ENCODE assay signal across 8 mouse cellular contexts in genomic region chr9:35117384-35118295, GRCm38 (mm10). TPM values are rescaled to one million over a fixed set of nuclear protein-coding genes. Genes with fewer than 3 reads are reported as not detected.
A peak's percentile ranks its signal among the peaks of the same experiment; 100 is the strongest.
DNase-seq lines count a peak whose midpoint lies in the region; ATAC-seq and TF ChIP-seq lines count a peak whose summit lies in the region.

No protein-coding gene starts in this region.

- TF ChIP-seq POLR2A in MEL (IDR thresholded peaks at IDR 0.05; ENCODE audit: control insufficient read depth in 1 of 2, insufficient read depth in 1 of 2, low read depth in 1 of 2, low read length in 2 of 2, poor library complexity in 1 of 2): peak in 1 of 2 experiments; percentile 77; a peak in 2 of 4 replicates

- 0 out of 2 replicates have a peak, but pooled peaks have one; percentile 15 for ATAC-seq in embryonic facial prominence, embryonic 11.5 days (replicated peaks; ENCODE audit: insufficient number of reproducible peaks, low FRiP score, low TSS enrichment, low read depth)
- no peak for ATAC-seq in heart, embryonic 14.5 days (ENCODE audit: insufficient number of reproducible peaks, insufficient read depth, low FRiP score, low read depth)
- peak; percentile 5; the same call in 1 of the 2 replicates for ATAC-seq in kidney, embryonic 16.5 days (ENCODE audit: low FRiP score, low TSS enrichment)

- peak overlapping the region; percentile 82 for H3K4me2 ChIP-seq in embryonic facial prominence, embryonic 11.5 days (ENCODE audit: low read depth, low read length)
- peak overlapping the region; percentile 91 for H3K4me2 ChIP-seq in heart, embryonic 14.5 days (ENCODE audit: low read length)
- peak overlapping the region; percentile 88 for H3K4me2 ChIP-seq in kidney, embryonic 16.5 days (replicated peaks; ENCODE audit: low read depth, low read length)

- peak overlapping the region; percentile 78 for H3K9ac ChIP-seq in MEL (ENCODE audit: control insufficient read depth, low read depth, low read length, poor library complexity, severe bottlenecking)
- H3K9ac ChIP-seq in embryonic facial prominence, embryonic 11.5 days (replicated peaks; ENCODE audit: low read length): peak overlapping the region; percentile 83
- peak overlapping the region; percentile 90 for H3K9ac ChIP-seq in heart, embryonic 14.5 days (ENCODE audit: low read length)
- peak overlapping the region; percentile 85 for H3K9ac ChIP-seq in kidney, embryonic 16.5 days (replicated peaks; ENCODE audit: low read length)

- no peaks in the 10 kb centered on the region for H3K9me3 ChIP-seq in MEL (replicated peaks; ENCODE audit: insufficient read depth, low read length)
- H3K9me3 ChIP-seq in embryonic facial prominence, embryonic 11.5 days (replicated peaks; ENCODE audit: control insufficient read depth, low read length): no peaks in the 10 kb centered on the region
- H3K9me3 ChIP-seq in heart, embryonic 14.5 days (ENCODE audit: control insufficient read depth, low read length): no peaks in the 10 kb centered on the region
- H3K9me3 ChIP-seq in kidney, embryonic 16.5 days (ENCODE audit: low read length): no peaks in the 10 kb centered on the region

- peak; percentile 42 to 78; a peak in 3 of 4 replicates for TF ChIP-seq EP300 in MEL (IDR thresholded peaks at IDR 0.05; ENCODE audit: low read depth in 1 of 2, low read length in 2 of 2)

- H3K27me3 ChIP-seq in MEL (ENCODE audit: control insufficient read depth in 1 of 2, insufficient read depth in 2 of 2, low read length in 2 of 2): no peaks in the 10 kb centered on the region
- no peaks in the 10 kb centered on the region for H3K27me3 ChIP-seq in embryonic facial prominence, embryonic 11.5 days (ENCODE audit: control insufficient read depth, insufficient read depth, low read length)
- H3K27me3 ChIP-seq in heart, embryonic 14.5 days (ENCODE audit: control insufficient read depth, insufficient read depth, low read length): no peaks in the 10 kb centered on the region
- no peaks in the 10 kb centered on the region for H3K27me3 ChIP-seq in kidney, embryonic 16.5 days (ENCODE audit: insufficient read depth, low read length)

- peaks cover 11 to 43% of the 10 kb centered on the region in 2 experiments for H3K4me1 ChIP-seq in MEL (ENCODE audit: control insufficient read depth in 1 of 2, insufficient read depth in 2 of 2, low read length in 2 of 2)
- 0 out of 2 replicates have a peak, but pooled peaks cover 2% of the 10 kb centered on the region for H3K4me1 ChIP-seq in embryonic facial prominence, embryonic 11.5 days (ENCODE audit: control insufficient read depth, insufficient read depth, low read length)
- peaks cover 7 to 17% of the 10 kb centered on the region in 2 experiments for H3K4me1 ChIP-seq in heart, embryonic 14.5 days (ENCODE audit: control insufficient read depth in 2 of 2, insufficient read depth in 2 of 2, low read length in 2 of 2)
- H3K4me1 ChIP-seq in kidney, embryonic 16.5 days (ENCODE audit: insufficient read depth, low read length): peaks cover 17% of the 10 kb centered on the region

- peak overlapping the region; percentile 50 to 57 for H3K4me3 ChIP-seq in MEL (ENCODE audit: control insufficient read depth in 1 of 2, insufficient read depth in 1 of 2, low read depth in 2 of 2, low read length in 2 of 2)
- peak overlapping the region; percentile 66 for H3K4me3 ChIP-seq in embryonic facial prominence, embryonic 11.5 days (ENCODE audit: low read depth, low read length)
- H3K4me3 ChIP-seq in heart, embryonic 14.5 days (ENCODE audit: control insufficient read depth in 1 of 2, insufficient read depth in 1 of 2, low read depth in 1 of 2, low read length in 2 of 2): peak overlapping the region; percentile 66 to 83
- H3K4me3 ChIP-seq in kidney, embryonic 16.5 days (ENCODE audit: low read length): peak overlapping the region; percentile 75

- TF ChIP-seq CTCF in MEL (IDR thresholded peaks at IDR 0.05 in 2 of 3, conservative IDR thresholded peaks at IDR 0.05 in 1 of 3; ENCODE audit: control insufficient read depth in 1 of 3, insufficient read depth in 1 of 3, low read depth in 2 of 3, low read length in 3 of 3, poor library complexity in 1 of 3, severe bottlenecking in 1 of 3): no peak

- H3K36me3 ChIP-seq in MEL (ENCODE audit: control insufficient read depth in 1 of 2, insufficient read depth in 2 of 2, low read length in 2 of 2): peaks cover 0 to 51% of the 10 kb centered on the region in 2 experiments; a peak in 2 of 4 replicates
- no peaks in the 10 kb centered on the region; the same call in 1 of the 2 replicates for H3K36me3 ChIP-seq in embryonic facial prominence, embryonic 11.5 days (replicated peaks; ENCODE audit: control insufficient read depth, insufficient read depth, low read depth, low read length)
- H3K36me3 ChIP-seq in heart, embryonic 14.5 days (ENCODE audit: control insufficient read depth, insufficient read depth, low read length): 0 out of 2 replicates have a peak, but pooled peaks cover 3% of the 10 kb centered on the region
- H3K36me3 ChIP-seq in kidney, embryonic 16.5 days (ENCODE audit: insufficient read depth, low read length): peaks cover 4% of the 10 kb centered on the region; the same call in 1 of the 2 replicates

- H3K79me2 ChIP-seq in MEL (ENCODE audit: control insufficient read depth, insufficient read depth, low read length, poor library complexity): peaks cover 64% of the 10 kb centered on the region

- no peak for TF ChIP-seq RAD21 in MEL (IDR thresholded peaks at IDR 0.05; ENCODE audit: low read depth, low read length)

- peak overlapping the region; percentile 97 for H3K27ac ChIP-seq in MEL (ENCODE audit: control insufficient read depth, low read depth, low read length)
- H3K27ac ChIP-seq in embryonic facial prominence, embryonic 11.5 days (replicated peaks; ENCODE audit: low read depth, low read length): peak overlapping the region; percentile 72
- H3K27ac ChIP-seq in heart, embryonic 14.5 days (replicated peaks in 1 of 2; ENCODE audit: control insufficient read depth in 1 of 2, insufficient read depth in 1 of 2, low read depth in 2 of 2, low read length in 2 of 2): peak overlapping the region; percentile 67 to 91
- H3K27ac ChIP-seq in kidney, embryonic 16.5 days (ENCODE audit: low read length): peak overlapping the region; percentile 84

- DNase-seq in 3134 (ENCODE audit: extremely low read depth, insufficient read length, low spot score): peak; percentile 70
- peak; percentile 94 for DNase-seq in MEL (ENCODE audit: low read depth, low spot score)
- peak; percentile 39 for DNase-seq in embryonic facial prominence, embryonic 11.5 days (ENCODE audit: low spot score)
- DNase-seq in lung, postnatal 36 days: peak; percentile 80
- DNase-seq in spleen, postnatal 10 days (ENCODE audit: low spot score in 2 of 2): peak; percentile 62 to 66
- no peak for DNase-seq in frontal cortex, postnatal 10 days (ENCODE audit: low spot score in 2 of 2)

- WGBS in embryonic facial prominence, embryonic 11.5 days: 22% methylated on average over 15 of the region's 15 CpGs
- WGBS in heart, embryonic 14.5 days: 24% methylated on average over 15 of the region's 15 CpGs
- WGBS in kidney, embryonic 16.5 days: 23% methylated on average over 15 of the region's 15 CpGs

TF ChIP-seq in MEL, 35 proteins besides CTCF, POLR2A, EP300 and RAD21:
- TF ChIP-seq MAZ (IDR thresholded peaks at IDR 0.05; ENCODE audit: low read depth, low read length) (no peak), USF1 (IDR thresholded peaks at IDR 0.05; ENCODE audit: low read depth, low read length) (peak; percentile 78), MYB (IDR thresholded peaks at IDR 0.05; ENCODE audit: low read depth, low read length) (peak; percentile 72), SIN3A (IDR thresholded peaks at IDR 0.05; ENCODE audit: low read length) (peak; percentile 86), TBP (IDR thresholded peaks at IDR 0.05; ENCODE audit: low read depth, low read length) (peak; percentile 94), MXI1 (IDR thresholded peaks at IDR 0.05; ENCODE audit: low read depth, low read length) (peak; percentile 47), ETS1 (IDR thresholded peaks at IDR 0.05; ENCODE audit: low read depth, low read length) (peak; percentile 60; the same call in 1 of the 2 replicates), TAL1 (IDR thresholded peaks at IDR 0.05; ENCODE audit: low read length) (no peak; the same call in 1 of the 2 replicates), ZMIZ1 (IDR thresholded peaks at IDR 0.05; ENCODE audit: low read depth, low read length) (0 out of 2 replicates have a peak, but pooled peaks have one; percentile 62), HCFC1 (IDR thresholded peaks at IDR 0.05; ENCODE audit: low read depth, low read length) (peak; percentile 59; the same call in 1 of the 2 replicates), SMC3 (IDR thresholded peaks at IDR 0.05; ENCODE audit: low read depth, low read length) (no peak), CHD1 (IDR thresholded peaks at IDR 0.05; ENCODE audit: low read depth, low read length) (no peak; the same call in none of the 2 replicates), TCF12 (IDR thresholded peaks at IDR 0.05; ENCODE audit: low read depth, low read length) (peak; percentile 44; the same call in 1 of the 2 replicates), NELFE (IDR thresholded peaks at IDR 0.05; ENCODE audit: low read depth, low read length) (peak; percentile 66), GATA1 (IDR thresholded peaks at IDR 0.05; ENCODE audit: low read depth, low read length) (peak; percentile 57), MYC (IDR thresholded peaks at IDR 0.05; ENCODE audit: low read depth, low read length) (peak; percentile 36; the same call in 1 of the 2 replicates), UBTF (IDR thresholded peaks at IDR 0.05; ENCODE audit: borderline replicate concordance, insufficient read depth, low read depth, low read length) (0 out of 2 replicates have a peak, but pooled peaks have one; percentile 70)

RNA-seq across cellular contexts. Expression of gene St3gal4, which starts 1.4 kb away (rescaled TPM):
- 37.4 and 56.3 TPM in 2 replicates for total RNA-seq in MEL (2012; rRNA removed)
- polyA plus RNA-seq in MEL (2012; ENCODE audit: insufficient read depth in 1 of 2, insufficient read length in 2 of 2, low read depth in 1 of 2, low replicate concordance in 2 of 2, missing spikeins in 1 of 2): 10 to 100 TPM in 1 of 2 experiments, not detected in 1; 54.2 TPM
- polyA plus RNA-seq in embryonic facial prominence, embryonic 11.5 days (2014; fragmentation: Nextera tagmentation; extraction: Ambion mirVana): 24.2 and 25.4 TPM in 2 replicates
- polyA plus RNA-seq in heart, embryonic 14.5 days (2014; fragmentation: Nextera tagmentation; extraction: Ambion mirVana): 22.9 and 25.1 TPM in 2 replicates
- 19.4 and 20.0 TPM in 2 replicates for polyA plus RNA-seq in kidney, embryonic 16.5 days (2015; fragmentation: Nextera tagmentation; extraction: Ambion mirVana)

RNA-seq across cellular contexts. Expression of gene Dcps, which starts 58.2 kb away (rescaled TPM):
- total RNA-seq in MEL (2012; rRNA removed): 54.3 and 58.0 TPM in 2 replicates
- polyA plus RNA-seq in MEL (2012; ENCODE audit: insufficient read depth in 1 of 2, insufficient read length in 2 of 2, low read depth in 1 of 2, low replicate concordance in 2 of 2, missing spikeins in 1 of 2): 100 to 1,000 TPM in 1 of 2 experiments, not detected in 1; 115 TPM
- polyA plus RNA-seq in embryonic facial prominence, embryonic 11.5 days (2014; fragmentation: Nextera tagmentation; extraction: Ambion mirVana): 90.5 and 93.3 TPM in 2 replicates
- polyA plus RNA-seq in heart, embryonic 14.5 days (2014; fragmentation: Nextera tagmentation; extraction: Ambion mirVana): 60.9 and 62.7 TPM in 2 replicates
- polyA plus RNA-seq in kidney, embryonic 16.5 days (2015; fragmentation: Nextera tagmentation; extraction: Ambion mirVana): 98.4 and 102 TPM in 2 replicates

Comparison
In these comparisons a context has a peak if more than half of its experiments do, and no peak if none do; other contexts are left out.
1. DNase-seq: peak in 3134 (single experiment), MEL (single experiment), embryonic facial prominence, embryonic 11.5 days (single experiment), lung, postnatal 36 days (single experiment) and spleen, postnatal 10 days (2 of 2); none in frontal cortex, postnatal 10 days (0 of 2).
2. Peak in every context shown above with its lines, with median percentiles within 50 percentile points of each other: H3K27ac ChIP-seq, H3K4me3 ChIP-seq, H3K9ac ChIP-seq and H3K4me2 ChIP-seq.